Mouse (Mus musculus) right cerebral cortex, adult 2 months (tissue): Measurements from ENCODE around the gene Serhl.
"Not testable (repeated sequence)": the region's sequence is repeated elsewhere in the genome, so short reads cannot be mapped to it uniquely, and the experiment has no call there.

Experiments
- DNase-seq, 2 experiments: peaks; one replicate each; pipeline ENCODE4 v3.0.0; 2021 to 2022; ENCODE audit warnings: low spot score in 2 of 2

The Serhl gene

GRCm38 (mm10) chr15:83124625-83125024, 35.3 kb downstream of the Serhl start:
- no peak for DNase-seq

GRCm38 (mm10) chr15:83126582-83126981, 37.3 kb downstream of the Serhl start:
- DNase-seq: no peak

GRCm38 (mm10) chr15:83127037-83127436, 37.7 kb downstream of the Serhl start:
- not testable (repeated sequence) for DNase-seq

GRCm38 (mm10) chr15:83129530-83130231, 40.4 kb downstream of the Serhl start:
- DNase-seq: no peak

- no peak for DNase-seq
Observed at GRCm38 (mm10) chr15:83134671-83135070, 45.4 kb downstream of the Serhl start.

GRCm38 (mm10) chr15:83135654-83136053, 46.3 kb downstream of the Serhl start:
- DNase-seq: no peak

- DNase-seq: peak; percentile 44 to 56
Observed at GRCm38 (mm10) chr15:83142861-83143260, 53.6 kb downstream of the Serhl start.

GRCm38 (mm10) chr15:83145541-83145940, 56.2 kb downstream of the Serhl start:
- DNase-seq: no peak

- no peak for DNase-seq
Observed at GRCm38 (mm10) chr15:83148395-83148794, 59.1 kb downstream of the Serhl start.

- DNase-seq: no peak
Observed at GRCm38 (mm10) chr15:83148801-83149195, 59.5 kb downstream of the Serhl start.

- peak; percentile 98 for DNase-seq
Observed at GRCm38 (mm10) chr15:83149196-83150072, 60.1 kb downstream of the Serhl start, which contains the start of gene Poldip3. TSS of gene Poldip3 (minus strand) at chr15:83149384.

GRCm38 (mm10) chr15:83150073-83150442, 60.8 kb downstream of the Serhl start:
- DNase-seq: no peak

- no peak for DNase-seq
Observed at GRCm38 (mm10) chr15:83150694-83151093, 61.4 kb downstream of the Serhl start.

- DNase-seq: no peak
Observed at GRCm38 (mm10) chr15:83154309-83154708, 65.0 kb downstream of the Serhl start.

GRCm38 (mm10) chr15:83155672-83156419, 66.5 kb downstream of the Serhl start:
- no peak for DNase-seq

- DNase-seq: peak; percentile 31
Observed at GRCm38 (mm10) chr15:83156929-83157666, 67.8 kb downstream of the Serhl start.

- DNase-seq: no peak
Observed at GRCm38 (mm10) chr15:83157667-83158064, 68.4 kb downstream of the Serhl start.

- no peak for DNase-seq
Observed at GRCm38 (mm10) chr15:83158587-83159160, 69.4 kb downstream of the Serhl start.

- no peak for DNase-seq
Observed at GRCm38 (mm10) chr15:83159823-83160222, 70.5 kb downstream of the Serhl start.

- no peak for DNase-seq
Observed at GRCm38 (mm10) chr15:83160561-83160960, 71.3 kb downstream of the Serhl start.
